Mouse (Mus musculus) lung, postnatal 4 days (tissue): ENCODE results near the gene Fastkd1.
"Not testable (repeated sequence)": the region's sequence is repeated elsewhere in the genome, so short reads cannot be mapped to it uniquely, and the experiment has no call there.

Experiments
- DNase-seq, 2 experiments: peaks; one replicate each; pipeline ENCODE4 v3.0.0; 2021

Gene Fastkd1

DNA sequence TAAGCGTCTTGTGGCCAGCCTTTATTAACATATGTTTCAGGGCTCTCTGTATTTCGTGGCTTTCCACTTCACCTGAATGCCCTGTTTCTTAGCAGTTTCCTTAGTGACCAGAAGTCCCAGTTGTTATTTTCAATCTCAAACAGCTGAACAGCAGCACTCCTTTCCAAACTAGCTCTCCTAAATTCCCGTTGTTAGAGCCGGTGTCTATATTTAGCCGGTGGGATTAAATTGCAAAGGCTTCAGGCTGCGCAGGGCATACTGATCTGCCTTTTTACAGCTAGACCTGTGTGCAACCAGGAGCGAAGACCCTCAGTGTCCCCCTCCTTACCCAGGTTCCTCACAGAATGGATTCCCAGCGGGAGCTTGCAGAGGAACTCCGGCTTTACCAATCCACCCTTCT is 43.5 kb downstream of the Fastkd1 start, which contains the start of gene Klhl41:
TSS of gene Klhl41 (plus strand) at position 268 of the 400 bp plus-strand sequence.
- no peak for DNase-seq

DNA sequence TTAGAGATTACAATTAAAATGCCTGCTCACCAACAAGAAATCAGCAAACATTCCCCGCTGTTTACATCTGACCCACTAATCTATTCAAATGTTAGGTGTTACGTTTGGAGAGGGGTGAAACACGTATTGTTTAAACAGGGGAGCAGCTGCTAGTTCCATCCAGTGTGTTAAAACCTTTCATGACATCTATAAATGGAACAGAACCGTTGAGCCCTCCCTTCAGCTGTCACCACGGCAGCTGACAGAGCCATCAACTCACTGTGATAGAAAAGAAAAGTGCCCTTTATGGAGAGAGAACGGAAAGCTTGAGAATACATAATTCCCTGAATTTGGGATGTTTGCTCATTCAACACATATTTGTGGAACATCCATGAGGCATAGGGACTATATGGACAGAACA is 44.9 kb downstream of the Fastkd1 start:
- no peak for DNase-seq

GRCm38 (mm10) chr2:69667656-69668055 is 45.7 kb downstream of the Fastkd1 start:
- no peak for DNase-seq

DNA sequence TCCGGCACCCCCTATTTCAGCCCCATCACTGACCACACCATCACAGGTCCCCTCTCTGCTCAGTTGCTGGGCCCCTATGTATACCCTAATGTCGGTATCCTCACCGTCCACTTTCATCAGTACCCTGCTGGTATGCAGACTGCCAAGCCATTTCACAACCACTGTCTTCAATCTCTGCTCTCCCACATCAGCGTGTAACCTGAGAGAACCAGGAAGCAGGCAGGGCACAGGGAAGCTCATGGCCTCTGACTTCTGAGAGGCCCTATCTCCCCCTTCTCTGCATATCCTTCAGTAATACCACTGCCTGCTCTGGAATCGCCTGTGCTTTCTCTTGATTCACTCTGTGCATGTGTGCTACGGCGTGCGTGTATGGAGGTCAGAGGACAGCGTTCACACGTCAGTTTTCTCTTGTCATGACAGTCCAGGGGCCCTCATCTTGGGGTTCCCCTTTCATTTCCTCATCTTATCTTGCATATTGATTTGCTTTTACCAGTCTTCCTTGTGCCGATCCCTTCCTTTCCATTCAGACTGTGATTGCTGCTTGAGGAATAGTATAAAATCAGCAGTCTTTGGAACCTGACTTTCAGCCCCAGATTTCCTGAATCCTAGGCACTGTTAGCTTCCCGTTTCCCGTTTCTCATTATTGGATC is 49.4 kb downstream of the Fastkd1 start:
- DNase-seq = no peak

GRCm38 (mm10) chr2:69659326-69659725 is 54.0 kb downstream of the Fastkd1 start:
- no peak for DNase-seq

GRCm38 (mm10) chr2:69649716-69650115 is 63.6 kb downstream of the Fastkd1 start:
- DNase-seq = no peak

DNA sequence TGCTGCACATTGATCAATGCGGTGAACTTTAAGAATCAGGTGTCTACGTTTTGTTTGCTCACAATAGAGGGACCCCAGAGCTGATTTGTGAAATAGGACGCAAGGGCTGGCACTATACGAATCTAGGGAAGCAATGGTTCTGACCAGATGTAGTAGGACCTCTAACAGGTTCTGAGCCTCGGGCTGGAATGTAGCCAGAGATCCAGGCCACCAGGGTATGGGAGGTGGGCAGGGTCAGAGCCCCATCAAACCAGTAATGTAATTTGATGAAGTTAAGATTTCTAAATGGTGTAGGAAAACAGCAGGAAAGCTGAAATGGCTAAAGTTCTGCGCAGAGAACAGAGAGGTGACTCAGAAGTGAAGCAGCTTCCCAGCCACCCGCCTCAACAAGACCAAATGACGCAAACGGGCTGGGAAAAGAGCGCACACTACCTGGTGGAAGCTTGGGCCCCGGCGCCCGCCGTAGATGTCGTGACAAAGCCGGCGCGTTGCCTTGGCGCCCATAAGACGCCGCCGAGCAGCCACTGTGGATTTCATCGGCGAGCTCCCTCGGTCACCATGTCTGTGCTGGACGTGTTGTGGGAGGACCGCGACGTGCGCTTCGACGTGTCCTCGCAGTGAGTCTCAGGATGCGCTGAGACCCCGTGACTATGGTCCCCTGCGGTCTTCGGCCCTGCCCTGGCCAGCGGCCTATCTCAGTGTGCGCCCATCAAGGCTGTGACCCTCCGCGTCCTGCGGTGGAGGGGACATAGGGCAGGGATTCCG is 66.4 kb downstream of the Fastkd1 start, which contains the start of gene Bbs5:
TSS of gene Bbs5 (plus strand) at position 446 of the 765 bp plus-strand sequence.
- DNase-seq = peak; percentile 93 to 94

DNA sequence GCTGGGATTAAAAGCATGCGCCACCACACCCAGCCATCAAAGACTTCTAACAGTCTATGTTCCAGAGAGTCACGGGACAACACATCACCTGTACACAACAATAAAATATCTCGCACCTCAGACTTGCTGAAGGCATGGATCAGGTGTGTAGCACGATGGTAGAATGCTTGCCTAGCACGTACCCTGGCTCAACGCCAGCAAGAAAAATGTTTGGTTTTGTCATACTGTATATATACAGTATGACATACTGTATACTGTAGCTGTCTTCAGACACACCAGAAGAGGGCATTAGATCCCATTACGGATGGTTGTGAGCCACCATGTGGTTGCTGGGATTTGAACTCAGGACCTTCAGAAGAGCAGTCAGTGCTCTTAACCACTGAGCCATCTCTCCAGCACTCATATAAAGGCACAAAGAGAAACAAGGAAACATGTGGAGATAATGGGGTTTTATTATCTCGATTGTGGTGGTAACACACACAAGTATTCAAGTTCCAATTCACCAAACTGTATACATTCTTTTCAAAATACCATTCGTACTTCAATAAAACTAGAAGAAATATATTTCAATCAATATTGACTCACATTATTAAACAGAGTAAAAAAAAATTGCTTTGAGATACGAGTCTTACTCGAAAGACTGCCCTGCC is 68.2 kb downstream of the Fastkd1 start:
- DNase-seq = no peak

GRCm38 (mm10) chr2:69640100-69640499 is 73.2 kb downstream of the Fastkd1 start:
- DNase-seq = no peak

- DNase-seq = not testable (repeated sequence)
These were observed 75.3 kb downstream of the Fastkd1 start for GRCm38 (mm10) chr2:69637989-69638388.
